Mouse (Mus musculus): ENCODE measurements around the gene Slpi. TPM values are rescaled to one million over a fixed set of nuclear protein-coding genes. Genes with fewer than 3 reads are reported as not detected.
A peak's percentile ranks its signal among the peaks of the same experiment; 100 is the strongest.

Gene Slpi
- 1.1 and 1.3 TPM in 2 replicates for polyA plus RNA-seq (2014; fragmentation: Nextera tagmentation; extraction: Ambion mirVana)

DNA sequence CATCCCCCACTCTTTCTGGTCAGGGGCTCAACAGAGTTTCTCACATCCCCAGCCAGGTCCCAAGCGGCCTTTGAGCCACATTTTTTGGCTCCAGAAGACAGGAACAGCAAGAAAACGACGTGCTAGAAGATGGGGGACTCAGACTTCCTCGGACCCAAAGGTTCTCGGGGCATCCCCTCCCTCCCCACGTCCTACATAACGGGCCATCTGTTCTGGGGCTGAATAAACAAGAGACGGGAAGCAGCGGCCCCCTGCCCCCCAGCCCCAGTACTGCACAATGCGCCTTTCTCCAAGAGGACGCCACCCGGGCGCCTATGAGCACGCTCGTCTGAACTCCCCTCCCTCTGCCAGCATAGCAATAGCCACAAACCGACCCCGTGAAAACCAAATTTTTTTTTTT is at the start of gene Slpi:
TSS of gene Slpi (minus strand) at position 76 of the 400 bp plus-strand sequence.
- Histone ChIP-seq H3K36me3 (ENCODE audit: control insufficient read depth, insufficient read depth, low read length) (no peaks in the 10 kb centered on the region), H3K9me3 (ENCODE audit: control insufficient read depth, low read length) (no peaks in the 10 kb centered on the region), H3K4me1 (ENCODE audit: control insufficient read depth, insufficient read depth, low read length) (peaks cover 8% of the 10 kb centered on the region; the same call in 1 of the 2 replicates), H3K4me2 (ENCODE audit: low read depth) (peak within 1 kb of the TSS; percentile 57), H3K27me3 (ENCODE audit: control insufficient read depth, insufficient read depth, low read length) (0 out of 2 replicates have a peak, but pooled peaks cover 4% of the 10 kb centered on the region), H3K27ac (ENCODE audit: low read depth, low read length) (no peak within 1 kb of the TSS), H3K9ac (ENCODE audit: low read length) (peak within 1 kb of the TSS; percentile 55; the same call in 1 of the 2 replicates), H3K4me3 (ENCODE audit: low read depth, low read length) (peak within 1 kb of the TSS; percentile 35)
- DNase-seq (ENCODE audit: low spot score) (peak; percentile 68), ATAC-seq (ENCODE audit: insufficient read depth, low FRiP score, low TSS enrichment) (peak; percentile 79)
- under 1% methylated on average over 17 of the region's 17 CpGs for WGBS

DNA sequence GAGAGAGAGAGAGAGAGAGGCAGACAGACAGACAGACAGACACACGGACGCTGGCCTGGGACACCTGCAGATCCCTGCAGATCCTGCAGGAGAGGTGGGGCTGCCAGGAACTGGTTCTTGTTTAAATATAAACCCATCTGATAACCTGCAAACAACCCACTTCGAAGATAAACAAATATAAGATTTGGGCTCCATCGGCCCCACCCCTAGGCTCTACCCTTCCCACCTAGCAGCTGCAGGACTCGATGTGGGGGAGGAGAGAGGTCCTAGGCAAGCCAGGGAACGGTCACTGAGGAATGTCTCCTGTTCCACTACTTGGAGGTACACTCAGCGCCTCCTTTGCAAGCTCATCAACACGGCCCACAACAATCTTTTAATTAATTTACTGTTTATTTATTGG is 49.4 kb upstream of the Slpi start:
- Histone ChIP-seq H3K4me2 (ENCODE audit: low read depth) (no peak overlapping the region), H3K4me3 (ENCODE audit: low read depth, low read length) (no peak overlapping the region), H3K9me3 (ENCODE audit: control insufficient read depth, low read length) (no peaks in the 10 kb centered on the region), H3K36me3 (ENCODE audit: control insufficient read depth, insufficient read depth, low read length) (no peaks in the 10 kb centered on the region), H3K9ac (ENCODE audit: low read length) (no peak overlapping the region), H3K27ac (ENCODE audit: low read depth, low read length) (no peak overlapping the region), H3K27me3 (ENCODE audit: control insufficient read depth, insufficient read depth, low read length) (peaks cover 3% of the 10 kb centered on the region), H3K4me1 (ENCODE audit: control insufficient read depth, insufficient read depth, low read length) (peaks cover 6% of the 10 kb centered on the region; the same call in 1 of the 2 replicates)
- no peak for ATAC-seq (ENCODE audit: insufficient read depth, low FRiP score, low TSS enrichment)
- 57% methylated on average over 8 of the region's 8 CpGs for WGBS
- DNase-seq (ENCODE audit: low spot score) = no peak

DNA sequence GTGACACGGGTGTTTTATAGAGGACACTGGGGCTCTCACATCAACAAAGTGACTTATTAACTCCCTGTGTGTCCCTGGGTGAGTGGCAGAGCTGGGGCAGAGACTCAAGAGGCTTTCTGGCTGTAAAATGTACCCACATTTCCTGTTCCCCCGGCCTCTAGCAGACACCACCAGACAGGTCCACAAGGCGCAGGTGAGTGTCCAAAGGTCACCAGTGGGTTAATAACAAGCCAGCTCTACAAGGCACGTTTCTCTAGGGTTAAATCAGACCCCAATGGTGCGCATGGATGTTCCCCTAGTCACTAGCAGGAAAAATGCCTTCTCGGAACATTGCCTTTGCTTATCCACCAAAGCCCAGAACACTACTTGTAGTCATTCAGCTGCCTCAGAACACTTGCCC is 48.8 kb upstream of the Slpi start:
- Histone ChIP-seq H3K36me3 (ENCODE audit: control insufficient read depth, insufficient read depth, low read length) (no peaks in the 10 kb centered on the region), H3K4me2 (ENCODE audit: low read depth) (no peak overlapping the region), H3K27me3 (ENCODE audit: control insufficient read depth, insufficient read depth, low read length) (peaks cover 3% of the 10 kb centered on the region), H3K27ac (ENCODE audit: low read depth, low read length) (no peak overlapping the region), H3K4me1 (ENCODE audit: control insufficient read depth, insufficient read depth, low read length) (peaks cover 6% of the 10 kb centered on the region; the same call in 1 of the 2 replicates), H3K9me3 (ENCODE audit: control insufficient read depth, low read length) (no peaks in the 10 kb centered on the region), H3K4me3 (ENCODE audit: low read depth, low read length) (no peak overlapping the region), H3K9ac (ENCODE audit: low read length) (no peak overlapping the region)
- DNase-seq (ENCODE audit: low spot score) = no peak
- 74% methylated on average over 6 of the region's 6 CpGs for WGBS
- ATAC-seq (ENCODE audit: insufficient read depth, low FRiP score, low TSS enrichment) = no peak

DNA sequence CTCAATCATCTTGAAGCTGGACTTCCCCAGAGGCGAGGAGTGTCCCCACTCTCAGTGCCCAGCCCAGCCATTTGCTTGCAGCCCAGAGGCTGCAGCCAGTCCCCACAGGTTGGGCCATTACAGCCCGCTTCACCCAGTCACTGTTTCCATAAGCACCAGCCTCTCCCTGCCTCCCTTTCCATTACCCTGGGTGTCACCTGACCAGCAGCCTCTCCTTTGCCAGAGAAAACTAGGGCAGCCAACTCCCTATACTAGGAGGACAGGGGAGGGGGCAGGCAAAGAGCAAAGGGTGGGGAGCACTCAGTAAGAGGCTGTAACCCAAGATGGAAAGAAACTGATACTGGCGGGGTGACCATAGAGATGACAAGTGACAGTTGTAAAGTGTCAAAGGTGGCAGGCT is 48.1 kb upstream of the Slpi start:
- no peak overlapping the region for H3K4me2 ChIP-seq (ENCODE audit: low read depth)
- H3K9me3 ChIP-seq (ENCODE audit: control insufficient read depth, low read length) = no peaks in the 10 kb centered on the region
- DNase-seq (ENCODE audit: low spot score) (no peak), ATAC-seq (ENCODE audit: insufficient read depth, low FRiP score, low TSS enrichment) (no peak)
- H3K36me3 ChIP-seq (ENCODE audit: control insufficient read depth, insufficient read depth, low read length) = no peaks in the 10 kb centered on the region
- H3K27ac ChIP-seq (ENCODE audit: low read depth, low read length) = no peak overlapping the region
- 38% methylated on average over 3 of the region's 3 CpGs for WGBS
- 0 out of 2 replicates have a peak, but pooled peaks cover 6% of the 10 kb centered on the region for H3K4me1 ChIP-seq (ENCODE audit: control insufficient read depth, insufficient read depth, low read length)
- H3K9ac ChIP-seq (ENCODE audit: low read length) = no peak overlapping the region
- peaks cover 3% of the 10 kb centered on the region for H3K27me3 ChIP-seq (ENCODE audit: control insufficient read depth, insufficient read depth, low read length)
- no peak overlapping the region for H3K4me3 ChIP-seq (ENCODE audit: low read depth, low read length)

DNA sequence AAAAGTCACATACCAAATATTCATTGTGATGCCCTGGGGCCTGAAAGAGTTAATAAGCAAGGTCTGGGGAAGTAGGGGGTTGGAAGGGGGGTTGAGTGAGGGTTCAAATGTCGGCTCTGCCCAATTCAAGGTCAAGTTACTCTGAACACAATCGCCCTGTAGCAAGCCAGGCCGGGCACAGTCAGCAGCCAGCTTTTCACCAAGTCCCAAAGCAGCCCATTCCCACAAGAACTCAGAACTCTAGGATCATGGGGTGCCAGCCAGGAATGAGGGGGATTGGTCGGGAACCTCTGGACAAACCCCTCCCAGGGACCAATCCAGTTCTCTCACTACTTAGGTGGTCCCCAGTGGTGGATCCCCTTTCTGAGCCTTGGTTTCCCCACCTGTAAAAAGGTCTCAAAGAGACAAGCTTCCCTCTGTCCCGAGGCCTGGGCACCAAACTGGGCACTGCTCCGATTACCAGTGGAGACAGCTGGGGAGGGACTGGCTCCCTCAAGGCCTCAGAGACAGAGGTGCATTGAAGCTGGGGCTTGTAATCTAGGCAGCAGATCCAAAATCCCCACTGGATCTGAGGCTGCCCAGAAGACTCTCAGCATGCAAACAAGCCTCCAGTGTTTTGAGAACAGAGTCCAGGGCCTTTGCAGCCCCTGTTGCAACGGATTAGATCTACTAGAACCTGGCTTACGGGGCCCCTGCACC is 47.5 kb upstream of the Slpi start:
- Histone ChIP-seq H3K4me1 (ENCODE audit: control insufficient read depth, insufficient read depth, low read length) (0 out of 2 replicates have a peak, but pooled peaks cover 2% of the 10 kb centered on the region), H3K9ac (ENCODE audit: low read length) (no peak overlapping the region), H3K9me3 (ENCODE audit: control insufficient read depth, low read length) (no peaks in the 10 kb centered on the region), H3K36me3 (ENCODE audit: control insufficient read depth, insufficient read depth, low read length) (no peaks in the 10 kb centered on the region), H3K4me3 (ENCODE audit: low read depth, low read length) (no peak overlapping the region), H3K27me3 (ENCODE audit: control insufficient read depth, insufficient read depth, low read length) (no peaks in the 10 kb centered on the region), H3K27ac (ENCODE audit: low read depth, low read length) (no peak overlapping the region), H3K4me2 (ENCODE audit: low read depth) (no peak overlapping the region)
- 24% methylated on average over 8 of the region's 8 CpGs for WGBS
- no peak for ATAC-seq (ENCODE audit: insufficient read depth, low FRiP score, low TSS enrichment)
- no peak for DNase-seq (ENCODE audit: low spot score)

DNA sequence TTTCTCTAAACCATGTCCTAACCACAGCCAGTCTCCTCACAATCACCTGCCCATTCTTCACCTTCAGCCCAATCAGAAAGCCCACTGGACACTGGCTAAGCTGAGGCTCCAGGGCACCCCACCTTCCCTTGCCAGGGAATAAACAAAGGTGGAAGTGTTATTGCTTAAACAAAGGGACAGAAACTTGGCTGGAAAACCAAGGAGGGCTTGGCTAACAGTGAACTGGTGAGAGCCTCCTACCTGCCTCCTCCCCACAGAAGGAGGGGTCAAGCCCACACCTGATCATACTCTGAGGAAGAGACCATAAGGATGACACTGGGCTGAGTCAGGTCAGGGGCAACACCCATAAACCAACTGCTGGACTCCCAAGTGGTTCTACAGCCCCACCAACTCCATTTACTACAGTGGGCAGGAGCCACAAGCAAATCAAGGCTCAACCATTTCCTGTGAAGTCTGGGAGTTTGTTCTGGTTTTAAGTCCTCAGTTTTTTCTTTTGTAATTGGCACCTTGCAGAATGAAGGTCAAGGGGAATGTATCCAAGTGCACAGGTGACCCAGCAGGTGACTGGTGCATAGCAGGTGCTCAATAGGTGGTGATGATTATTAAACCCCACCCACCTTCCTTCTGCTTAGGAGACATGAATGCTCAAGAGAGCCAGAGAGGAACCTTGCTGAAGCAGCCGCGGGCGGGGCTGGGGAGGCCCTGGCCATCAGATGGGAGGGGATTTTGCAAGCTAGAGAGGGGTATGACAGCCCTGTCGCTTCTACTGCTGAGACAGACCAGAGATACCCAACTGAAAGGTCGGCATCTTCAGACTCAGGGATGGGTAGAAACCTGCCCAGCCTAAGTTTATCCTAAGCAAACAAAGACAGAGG is 46.6 kb upstream of the Slpi start:
- no peaks in the 10 kb centered on the region for H3K9me3 ChIP-seq (ENCODE audit: control insufficient read depth, low read length)
- no peaks in the 10 kb centered on the region for H3K4me1 ChIP-seq (ENCODE audit: control insufficient read depth, insufficient read depth, low read length)
- H3K9ac ChIP-seq (ENCODE audit: low read length) = no peak overlapping the region
- H3K4me2 ChIP-seq (ENCODE audit: low read depth) = no peak overlapping the region
- DNase-seq (ENCODE audit: low spot score) (no peak), ATAC-seq (ENCODE audit: insufficient read depth, low FRiP score, low TSS enrichment) (no peak)
- H3K27ac ChIP-seq (ENCODE audit: low read depth, low read length) = no peak overlapping the region
- H3K4me3 ChIP-seq (ENCODE audit: low read depth, low read length) = no peak overlapping the region
- no peaks in the 10 kb centered on the region for H3K36me3 ChIP-seq (ENCODE audit: control insufficient read depth, insufficient read depth, low read length)
- 52% methylated on average over 5 of the region's 5 CpGs for WGBS
- H3K27me3 ChIP-seq (ENCODE audit: control insufficient read depth, insufficient read depth, low read length) = no peaks in the 10 kb centered on the region

DNA sequence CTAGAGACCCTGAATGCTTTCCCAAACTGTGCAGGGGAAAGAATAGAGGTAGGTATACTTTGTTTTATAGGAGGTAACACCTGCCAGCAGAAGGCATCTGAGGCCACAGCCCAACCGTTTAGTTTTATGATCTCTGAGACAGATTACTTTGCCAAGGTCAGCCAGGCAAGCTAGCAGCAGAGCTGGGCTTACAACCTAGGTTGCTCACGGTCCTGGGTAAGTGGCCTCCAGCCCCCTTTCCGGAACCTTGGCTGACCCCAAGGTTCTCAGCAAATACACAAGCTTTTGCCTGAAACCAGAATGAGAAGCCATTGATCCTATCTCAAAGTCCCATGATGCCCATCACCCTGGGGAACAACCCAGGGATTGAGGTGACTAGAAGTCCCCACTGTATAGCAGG is 45.8 kb upstream of the Slpi start:
- DNase-seq (ENCODE audit: low spot score) (no peak), ATAC-seq (ENCODE audit: insufficient read depth, low FRiP score, low TSS enrichment) (no peak)
- no peak overlapping the region for H3K4me2 ChIP-seq (ENCODE audit: low read depth)
- no peak overlapping the region for H3K4me3 ChIP-seq (ENCODE audit: low read depth, low read length)
- H3K36me3 ChIP-seq (ENCODE audit: control insufficient read depth, insufficient read depth, low read length) = no peaks in the 10 kb centered on the region
- H3K27me3 ChIP-seq (ENCODE audit: control insufficient read depth, insufficient read depth, low read length) = no peaks in the 10 kb centered on the region; the same call in 1 of the 2 replicates
- H3K27ac ChIP-seq (ENCODE audit: low read depth, low read length) = no peak overlapping the region
- no peaks in the 10 kb centered on the region for H3K9me3 ChIP-seq (ENCODE audit: control insufficient read depth, low read length)
- H3K4me1 ChIP-seq (ENCODE audit: control insufficient read depth, insufficient read depth, low read length) = no peaks in the 10 kb centered on the region
- H3K9ac ChIP-seq (ENCODE audit: low read length) = no peak overlapping the region
- WGBS = 71% methylated on average over 3 of the region's 3 CpGs

DNA sequence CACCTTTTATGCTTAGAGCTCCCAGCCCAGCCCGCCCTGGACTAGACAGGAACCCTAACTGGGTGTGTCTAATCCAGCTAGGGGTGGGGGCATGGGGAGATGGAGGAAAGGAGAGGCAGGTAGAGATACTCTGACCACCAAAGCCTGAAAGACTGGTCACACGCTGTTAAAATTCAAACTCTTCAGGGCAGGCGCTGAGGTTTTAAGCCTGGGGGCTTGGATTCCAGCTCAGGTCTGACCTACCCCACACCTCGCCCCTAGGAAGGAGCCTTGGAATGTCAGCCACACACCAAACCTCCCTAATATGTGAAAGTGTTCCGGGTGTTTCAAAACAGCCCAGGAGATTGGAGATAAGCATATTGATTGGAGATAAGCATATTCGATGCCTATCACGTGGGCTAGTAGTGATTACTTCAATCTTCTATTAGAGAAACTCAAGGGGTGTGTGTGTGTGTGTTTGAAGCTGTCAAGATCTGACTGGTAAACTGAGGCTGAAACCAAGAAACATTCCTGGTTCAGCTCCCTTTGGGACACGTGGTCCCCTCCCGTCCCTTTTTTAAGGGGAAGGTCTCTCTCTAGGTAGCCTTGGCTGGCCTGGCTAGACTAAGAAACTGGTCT is 44.5 kb upstream of the Slpi start:
- no peak overlapping the region for H3K4me3 ChIP-seq (ENCODE audit: low read depth, low read length)
- no peak overlapping the region for H3K27ac ChIP-seq (ENCODE audit: low read depth, low read length)
- no peak overlapping the region for H3K4me2 ChIP-seq (ENCODE audit: low read depth)
- H3K36me3 ChIP-seq (ENCODE audit: control insufficient read depth, insufficient read depth, low read length) = no peaks in the 10 kb centered on the region
- no peak for ATAC-seq (ENCODE audit: insufficient read depth, low FRiP score, low TSS enrichment)
- WGBS = 81% methylated on average over 9 of the region's 9 CpGs
- H3K9me3 ChIP-seq (ENCODE audit: control insufficient read depth, low read length) = no peaks in the 10 kb centered on the region
- no peak for DNase-seq (ENCODE audit: low spot score)
- H3K9ac ChIP-seq (ENCODE audit: low read length) = no peak overlapping the region
- H3K4me1 ChIP-seq (ENCODE audit: control insufficient read depth, insufficient read depth, low read length) = no peaks in the 10 kb centered on the region
- peaks cover 3% of the 10 kb centered on the region; the same call in 1 of the 2 replicates for H3K27me3 ChIP-seq (ENCODE audit: control insufficient read depth, insufficient read depth, low read length)
